Mouse (Mus musculus) T-helper 1 cell (primary cell): ENCODE data around the gene Maip1.

Source experiments
- in situ Hi-C: fragments of 300-600 bp; cut with MboI, MseI; formaldehyde crosslinking; loops from one replicate; pipeline ENCODE4 v1.15.1; 2025; ENCODE audit warnings: high pct_unique_total_duplicates

Gene Maip1

DNA sequence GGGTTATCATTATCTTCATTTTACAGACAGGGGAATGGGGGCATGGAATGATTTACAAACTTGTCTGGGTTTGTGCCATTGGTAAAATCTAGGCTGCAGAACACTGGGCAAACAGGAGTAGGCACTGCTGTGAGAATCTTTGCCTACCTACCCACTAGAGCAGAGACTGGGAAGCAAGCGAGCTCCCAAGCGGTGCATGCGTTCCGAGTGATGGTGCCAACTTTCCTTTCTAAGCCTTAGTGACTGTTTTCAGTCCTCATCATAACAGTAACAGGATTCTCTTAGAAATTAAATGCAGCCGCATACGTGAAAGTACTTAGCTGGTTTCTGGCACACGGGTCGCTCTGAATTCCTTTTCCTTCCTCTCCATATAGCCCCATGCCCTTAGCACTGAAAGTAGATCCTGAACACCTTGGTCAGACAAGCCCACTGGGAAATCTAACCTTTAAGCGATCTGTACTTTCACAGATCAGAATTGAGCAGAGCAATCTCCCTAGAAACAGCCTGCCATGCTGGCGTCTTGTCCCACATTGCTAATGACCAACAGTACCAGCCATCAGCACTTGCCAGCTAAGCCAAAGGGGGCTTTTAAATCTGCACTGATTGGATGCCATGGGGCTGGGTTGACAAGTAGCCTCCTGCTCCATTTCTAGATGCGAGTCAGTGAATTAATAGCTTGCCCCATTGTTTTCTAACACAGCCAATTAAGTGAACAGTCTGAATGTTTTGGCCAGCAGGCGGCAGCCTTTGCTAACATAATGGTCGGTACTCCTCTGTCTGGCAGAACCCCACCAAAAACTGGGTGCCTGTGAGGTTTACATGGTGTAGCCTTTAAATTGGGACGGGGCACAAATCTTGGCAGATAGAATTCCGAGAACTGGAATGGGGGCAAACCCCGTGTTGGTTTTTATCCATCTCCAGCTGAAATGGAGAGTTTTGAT lies 22.5 kb downstream of the Maip1 start:
- in situ Hi-C loops: loop anchor here (10.0 kb wide), 1 partner anchor 526 kb away; no protein-coding TSS in a partner anchor

DNA sequence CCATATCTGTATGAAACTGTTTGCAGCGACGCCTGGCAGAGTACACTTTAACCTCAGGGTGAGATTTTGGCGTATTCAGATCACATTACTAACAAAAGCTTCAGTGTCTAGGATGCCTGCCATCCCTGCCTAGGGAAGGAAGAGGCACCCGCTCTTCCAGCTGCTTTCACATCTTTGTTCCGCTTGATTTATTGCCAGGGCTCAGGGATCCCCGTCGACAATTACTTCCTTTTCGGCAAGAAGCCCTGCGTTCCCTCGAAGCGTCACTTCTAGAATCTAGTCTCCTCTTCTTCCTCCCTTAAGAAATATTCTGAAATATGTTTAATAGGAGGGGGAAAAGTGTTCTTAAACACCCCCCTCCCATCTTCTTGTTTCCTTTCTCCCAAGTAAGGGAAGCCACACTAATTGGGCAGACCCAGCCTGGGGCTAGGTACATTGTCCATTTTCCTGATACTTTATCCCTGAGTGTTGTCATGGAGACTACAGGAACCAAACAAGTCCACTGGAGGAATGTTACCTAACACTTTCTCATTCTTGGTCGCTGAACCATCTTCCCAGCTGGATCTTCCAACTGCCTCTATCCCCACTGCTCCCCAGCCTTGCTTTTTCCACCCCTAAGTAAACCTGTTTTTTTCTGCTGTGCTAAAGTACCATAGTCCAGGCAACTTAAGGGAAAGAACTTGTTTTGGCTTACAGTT lies 23.8 kb downstream of the Maip1 start:
- in situ Hi-C loops: loop anchor here (10.0 kb wide), 1 partner anchor 525 kb away; no protein-coding TSS in a partner anchor

DNA sequence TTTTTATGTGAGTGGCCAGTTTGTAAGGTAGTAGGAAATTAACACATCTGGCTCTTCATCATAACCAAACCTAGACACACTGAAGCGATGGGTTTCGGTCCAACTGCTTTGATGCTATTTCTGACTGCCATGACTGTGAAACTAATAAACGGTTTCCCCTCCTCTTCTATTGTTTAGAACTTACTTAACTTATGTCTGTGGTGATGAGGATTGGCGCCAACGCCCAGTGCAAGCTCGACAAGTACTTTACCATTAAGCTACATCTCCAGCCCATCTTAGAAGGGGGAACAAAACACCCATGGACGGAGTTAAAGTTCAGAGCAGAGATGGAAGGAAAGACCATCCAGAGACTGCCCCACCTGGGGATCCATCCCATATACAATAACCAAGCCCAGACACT lies 27.0 kb downstream of the Maip1 start:
- in situ Hi-C loops: no loop called here

DNA sequence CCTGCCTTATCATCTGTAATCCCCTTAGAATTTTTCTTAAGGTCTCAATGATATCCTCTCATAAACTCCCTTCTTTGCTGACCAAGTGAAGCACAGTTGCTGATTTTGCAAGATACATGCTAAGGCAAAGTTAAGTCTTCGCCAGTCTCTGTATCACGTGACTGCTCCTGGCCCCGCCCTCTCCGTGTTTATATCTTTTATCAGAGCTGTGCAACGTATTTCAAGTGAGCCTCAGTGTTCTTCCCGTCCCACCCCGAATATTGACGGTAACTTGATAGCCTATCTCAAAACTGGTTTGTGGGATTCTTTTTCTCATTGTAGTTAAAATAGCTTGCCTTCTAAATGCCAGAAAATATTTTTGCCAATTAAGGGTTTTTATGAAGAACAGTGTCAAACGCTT lies 30.3 kb downstream of the Maip1 start:
- in situ Hi-C loops: no loop called here

DNA sequence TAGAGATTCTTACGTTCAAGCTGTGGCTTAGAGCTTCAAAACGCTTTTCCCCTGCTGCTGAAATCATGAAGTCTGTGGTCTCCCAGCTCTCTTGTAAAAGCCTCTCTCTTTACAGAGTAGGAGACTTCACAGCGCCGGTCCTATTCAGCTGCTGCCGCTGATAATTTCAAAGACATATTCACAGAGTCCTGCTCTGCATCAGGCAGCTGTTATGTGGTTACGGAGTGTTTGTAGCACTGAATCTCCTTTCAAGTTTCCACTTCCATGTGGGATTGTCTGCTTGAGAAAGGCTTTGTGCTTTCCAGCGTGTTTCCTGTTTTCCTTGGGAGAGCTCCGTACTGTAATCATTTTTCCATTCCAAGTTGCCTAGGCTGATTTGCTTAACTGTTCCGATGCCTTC lies 30.8 kb downstream of the Maip1 start:
- in situ Hi-C loops: no loop called here

DNA sequence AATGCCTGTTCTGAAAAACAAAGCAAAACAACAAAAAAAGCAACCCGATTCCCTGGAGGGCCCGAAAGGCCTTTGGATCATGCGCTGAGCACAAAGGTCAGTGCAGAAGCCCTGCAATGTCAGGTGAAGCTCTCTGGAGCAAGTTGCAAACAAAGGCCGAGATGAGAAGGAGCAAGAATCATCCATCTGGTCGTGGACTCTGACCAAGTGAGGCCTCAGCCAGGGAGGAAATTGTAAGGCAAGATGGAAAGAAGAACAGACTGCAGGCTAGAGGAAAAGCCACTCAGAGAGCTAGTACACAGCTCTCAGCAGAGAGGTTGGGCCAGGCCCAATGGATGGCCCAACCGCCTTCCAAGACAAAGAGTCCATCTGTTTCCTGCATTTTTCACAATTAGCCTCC lies 32.9 kb downstream of the Maip1 start:
- in situ Hi-C loops: no loop called here

DNA sequence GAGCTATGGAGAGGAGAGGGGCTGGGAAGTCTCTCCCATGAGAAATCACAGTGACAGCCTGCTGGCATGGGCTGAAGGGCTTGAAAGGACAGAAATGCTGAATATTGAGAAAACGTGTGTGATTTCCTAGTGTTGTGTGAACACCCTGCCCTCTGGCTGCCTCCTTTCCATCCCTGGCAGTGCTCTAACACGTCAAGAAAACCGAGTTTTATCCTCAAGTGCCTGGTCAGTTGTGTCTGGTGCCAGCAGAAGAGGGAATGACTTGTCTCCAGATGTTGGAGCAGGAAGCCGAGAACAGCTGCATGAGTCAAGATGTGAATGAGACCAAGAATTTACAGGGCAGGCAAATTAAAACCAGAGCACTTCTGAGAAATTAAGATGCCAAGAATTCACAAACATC lies 34.6 kb downstream of the Maip1 start:
- in situ Hi-C loops: loop anchor here (5.0 kb wide), 1 partner anchor 842 kb away; no protein-coding TSS in a partner anchor

DNA sequence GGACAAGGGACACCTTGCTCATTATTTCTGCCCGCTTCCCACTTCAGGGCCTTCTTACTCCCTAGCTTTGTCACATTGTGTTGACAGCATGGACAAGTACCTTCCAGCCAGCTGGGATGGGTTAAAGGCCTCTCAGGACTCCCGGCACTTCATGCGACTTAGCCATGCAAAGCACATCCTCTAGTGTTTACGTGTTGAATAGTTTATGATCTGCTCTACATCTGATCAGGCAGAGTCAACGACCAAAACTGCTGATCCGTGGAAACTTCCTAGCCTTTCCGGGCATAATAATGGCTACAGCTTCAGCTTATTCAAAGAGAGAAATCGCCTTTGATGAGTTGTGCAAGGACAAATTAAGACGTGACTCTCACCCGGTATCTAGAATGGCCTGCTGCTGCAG lies 39.6 kb downstream of the Maip1 start:
- in situ Hi-C loops: no loop called here

DNA sequence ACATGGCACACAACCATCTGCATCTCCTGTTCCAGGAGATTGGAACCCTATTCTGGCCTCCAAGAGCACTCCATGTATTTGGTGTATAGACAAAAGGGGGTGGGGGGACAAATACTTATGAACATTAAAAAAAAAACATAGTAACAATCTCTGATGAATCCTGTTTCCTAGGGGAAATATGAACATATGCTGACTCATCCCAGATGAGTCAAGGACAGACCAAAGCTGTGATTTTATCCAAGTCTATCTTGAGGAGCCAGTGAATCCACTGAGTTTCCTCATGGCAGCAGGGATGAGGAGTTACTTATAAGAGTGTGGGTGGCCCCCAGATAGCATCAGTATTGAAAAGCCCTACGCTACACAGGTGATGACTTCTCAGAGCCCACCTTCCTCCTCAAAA lies 44.1 kb downstream of the Maip1 start:
- in situ Hi-C loops: no loop called here

DNA sequence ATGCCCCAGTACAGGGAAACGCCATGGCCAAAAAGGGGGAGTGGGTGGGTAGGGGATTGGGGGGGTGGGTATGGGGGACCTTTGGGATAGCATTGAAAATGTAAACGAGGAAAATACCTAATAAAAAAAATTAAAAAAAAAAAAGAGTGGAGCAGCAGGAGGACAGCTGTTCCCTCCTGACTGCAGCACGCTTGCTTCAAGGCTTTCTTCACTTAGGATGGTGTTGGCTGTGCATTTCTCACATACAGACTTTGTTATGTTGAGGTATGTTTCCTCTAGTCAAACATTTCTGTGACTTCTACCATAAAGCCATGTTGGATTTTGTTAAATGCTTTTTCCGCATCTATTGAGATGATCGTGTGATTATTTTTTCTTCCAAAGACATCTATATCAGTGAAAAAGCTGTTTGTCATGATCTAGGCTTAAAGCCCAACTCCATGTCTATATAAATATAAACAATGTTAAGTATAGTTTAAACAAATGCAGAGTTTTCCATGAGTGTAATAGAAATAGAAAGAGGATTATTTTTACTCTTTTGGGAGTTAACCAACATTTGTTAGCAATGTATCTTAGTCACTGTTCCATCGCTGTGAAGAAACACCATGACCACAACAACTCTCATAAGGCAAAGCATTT lies 54.3 kb downstream of the Maip1 start:
- in situ Hi-C loops: no loop called here
